Mouse (Mus musculus) thymus, postnatal 10 days (tissue): Measurements from ENCODE around the gene Scrn3.

ENCODE experiments used
- DNase-seq, 2 experiments: peaks; one replicate each; pipeline ENCODE4 v3.0.0; 2021; ENCODE audit warnings: low spot score in 2 of 2

Scrn3 gene

GRCm38 (mm10) chr2:73274119-73274920 lies 38.1 kb upstream of the Scrn3 start:
- peak in 1 of 2 experiments; percentile 33 for DNase-seq

GRCm38 (mm10) chr2:73275261-73276040 lies 37.0 kb upstream of the Scrn3 start:
- no peak for DNase-seq

- DNase-seq, result no peak
These were observed 36.2 kb upstream of the Scrn3 start for GRCm38 (mm10) chr2:73276141-73276571.

- no peak for DNase-seq
These were observed 35.2 kb upstream of the Scrn3 start for GRCm38 (mm10) chr2:73277021-73277708.

- no peak for DNase-seq
These were observed 34.7 kb upstream of the Scrn3 start for GRCm38 (mm10) chr2:73277709-73278075.

GRCm38 (mm10) chr2:73278131-73278854 lies 34.1 kb upstream of the Scrn3 start:
- DNase-seq, result peak; percentile 76 to 93

GRCm38 (mm10) chr2:73278869-73279268 lies 33.5 kb upstream of the Scrn3 start:
- DNase-seq, result no peak

GRCm38 (mm10) chr2:73279271-73280038 lies 32.9 kb upstream of the Scrn3 start:
- no peak for DNase-seq

GRCm38 (mm10) chr2:73280356-73281047 lies 31.9 kb upstream of the Scrn3 start:
- DNase-seq, result no peak

GRCm38 (mm10) chr2:73281048-73281661 lies 31.2 kb upstream of the Scrn3 start:
- no peak for DNase-seq

- no peak for DNase-seq
These were observed 30.7 kb upstream of the Scrn3 start for GRCm38 (mm10) chr2:73281707-73282106.

GRCm38 (mm10) chr2:73285630-73286029 lies 26.8 kb upstream of the Scrn3 start:
- no peak for DNase-seq

- DNase-seq, result no peak
These were observed 21.3 kb upstream of the Scrn3 start for GRCm38 (mm10) chr2:73291130-73291529.

GRCm38 (mm10) chr2:73295023-73295422 lies 17.4 kb upstream of the Scrn3 start:
- DNase-seq, result no peak

GRCm38 (mm10) chr2:73298154-73298553 lies 14.2 kb upstream of the Scrn3 start:
- no peak for DNase-seq

- DNase-seq, result no peak
These were observed 13.6 kb upstream of the Scrn3 start for GRCm38 (mm10) chr2:73298841-73299240.

GRCm38 (mm10) chr2:73301979-73302378 lies 10.4 kb upstream of the Scrn3 start:
- DNase-seq, result no peak

- DNase-seq, result no peak
These were observed 9.7 kb upstream of the Scrn3 start for GRCm38 (mm10) chr2:73302722-73303121.

GRCm38 (mm10) chr2:73304506-73304905 lies 7.9 kb upstream of the Scrn3 start:
- DNase-seq, result no peak

- DNase-seq, result no peak
These were observed 6.4 kb upstream of the Scrn3 start for GRCm38 (mm10) chr2:73306006-73306405.
